ENCODE assay signal across 35 mouse cellular contexts in genomic region chr5:109158488-109159485, GRCm38 (mm10). TPM values are rescaled to one million over a fixed set of nuclear protein-coding genes. Genes with fewer than 3 reads are reported as not detected.
"Had no signal": no experiment of that assay in that cellular context is flagged by ENCODE, and none has a peak within 500 bp of the region (broad histone marks: within the 10 kb centered on the region; RNA-seq: fewer than 3 reads in every experiment).

No protein-coding gene starts in this region.

RNA-seq across cellular contexts. Expression of gene Vmn2r13, which starts 33.2 kb away (rescaled TPM):
- total RNA-seq: gastrocnemius, adult 2 months; gastrocnemius, postnatal 10 days; gastrocnemius, postnatal 25 days; gastrocnemius, postnatal 4 days; granulocyte monocyte progenitor cell, adult 5-6 weeks; heart, adult 18-20 months; heart, adult 8-10 months; heart, postnatal 10 days; heart, postnatal 25 days; heart, postnatal 4 days; layer of hippocampus, adult 2 months; layer of hippocampus, postnatal 10 days; layer of hippocampus, postnatal 25 days; left cerebral cortex, adult 2 months; left cerebral cortex, postnatal 14 days; left cerebral cortex, postnatal 36 days had no signal
- polyA plus RNA-seq: heart, embryonic 10.5 days; heart, embryonic 12.5 days; heart, embryonic 14.5 days; heart, embryonic 16.5 days; hindbrain, embryonic 10.5 days; hindbrain, embryonic 12.5 days; hindbrain, embryonic 14.5 days; hindbrain, embryonic 16.5 days; inflammation-experienced regulatory T-cells, adult 6 months; intestine, embryonic 15.5 days; intestine, postnatal 0 days; kidney, embryonic 14.5 days; kidney, embryonic 16.5 days; limb, embryonic 10.5 days; limb, embryonic 12.5 days; limb, embryonic 14.5 days; liver, embryonic 11.5 days; liver, embryonic 13.5 days; liver, embryonic 15.5 days had no signal
